ENCODE assay signal across 23 mouse cellular contexts in the genomic region with DNA sequence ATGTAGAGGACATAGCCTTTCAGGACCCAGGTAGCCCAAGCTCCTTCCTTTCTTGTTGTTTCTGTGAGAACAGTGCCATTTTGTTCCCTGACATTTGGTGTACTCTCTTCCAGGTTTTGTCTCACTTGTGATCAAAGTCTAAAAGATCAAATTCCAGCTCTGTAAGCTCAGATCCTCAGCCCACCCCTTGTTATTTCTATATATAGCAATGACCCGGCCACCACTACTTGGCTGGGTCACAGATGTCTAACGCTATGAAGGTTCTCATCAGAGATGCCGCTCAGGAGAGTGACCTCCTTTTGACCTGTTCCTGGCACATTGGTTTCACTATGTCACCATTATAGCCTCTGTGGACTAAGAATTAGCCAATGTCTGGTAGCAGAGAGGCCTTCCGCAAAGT.
DNase-seq lines count a peak whose midpoint lies in the region; ATAC-seq lines count a peak whose summit lies in the region.
"Had no signal": no experiment of that assay in that cellular context is flagged by ENCODE, and none has a peak within 500 bp of the region (broad histone marks: within the 10 kb centered on the region; RNA-seq: fewer than 3 reads in every experiment).

No protein-coding gene starts in this region.

- ATAC-seq in embryonic facial prominence, embryonic 14.5 days (ENCODE audit: low read depth), result peak; percentile 47; the same call in 1 of the 2 replicates
- ATAC-seq: forebrain, embryonic 14.5 days; intestine, embryonic 16.5 days; lung, postnatal 0 days had no signal

- H3K4me2 ChIP-seq in embryonic facial prominence, embryonic 14.5 days (ENCODE audit: low read depth, low read length), result no peak overlapping the region
- H3K4me2 ChIP-seq: hindbrain, embryonic 13.5 days; midbrain, embryonic 12.5 days; neural tube, embryonic 12.5 days; stomach, embryonic 15.5 days had no signal

- no peaks in the 10 kb centered on the region for H3K36me3 ChIP-seq in embryonic facial prominence, embryonic 10.5 days (replicated peaks)
- H3K36me3 ChIP-seq in embryonic facial prominence, embryonic 14.5 days (ENCODE audit: control insufficient read depth, insufficient read depth, low read length), result no peaks in the 10 kb centered on the region
- H3K36me3 ChIP-seq: hindbrain, embryonic 13.5 days; midbrain, embryonic 12.5 days; neural tube, embryonic 12.5 days; stomach, embryonic 15.5 days had no signal

- H3K9me3 ChIP-seq in embryonic facial prominence, embryonic 10.5 days, result no peaks in the 10 kb centered on the region
- no peaks in the 10 kb centered on the region for H3K9me3 ChIP-seq in embryonic facial prominence, embryonic 14.5 days (ENCODE audit: control insufficient read depth, low read length)
- H3K9me3 ChIP-seq: hindbrain, embryonic 13.5 days; midbrain, embryonic 12.5 days; neural tube, embryonic 12.5 days; stomach, embryonic 15.5 days had no signal

- no peak overlapping the region for H3K27ac ChIP-seq in embryonic facial prominence, embryonic 10.5 days (replicated peaks)
- H3K27ac ChIP-seq in embryonic facial prominence, embryonic 14.5 days (replicated peaks; ENCODE audit: low read depth, low read length), result no peak overlapping the region
- H3K27ac ChIP-seq: hindbrain, embryonic 13.5 days; midbrain, embryonic 12.5 days; neural tube, embryonic 12.5 days; stomach, embryonic 15.5 days had no signal

- no peak overlapping the region for H3K4me3 ChIP-seq in embryonic facial prominence, embryonic 10.5 days
- H3K4me3 ChIP-seq in embryonic facial prominence, embryonic 14.5 days (ENCODE audit: low read depth, low read length), result no peak overlapping the region
- H3K4me3 ChIP-seq: hindbrain, embryonic 13.5 days; megakaryocyte, embryonic 14.5 days; midbrain, embryonic 12.5 days; myocyte; neural tube, embryonic 12.5 days; stomach, embryonic 15.5 days had no signal

- H3K4me1 ChIP-seq in embryonic facial prominence, embryonic 10.5 days, result 0 out of 2 replicates have a peak, but pooled peaks cover 9% of the 10 kb centered on the region
- peaks cover 6% of the 10 kb centered on the region for H3K4me1 ChIP-seq in embryonic facial prominence, embryonic 14.5 days (ENCODE audit: control insufficient read depth, insufficient read depth, low read length)
- H3K4me1 ChIP-seq: hindbrain, embryonic 13.5 days; megakaryocyte, embryonic 14.5 days; midbrain, embryonic 12.5 days; neural tube, embryonic 12.5 days; stomach, embryonic 15.5 days had no signal

- H3K27me3 ChIP-seq in embryonic facial prominence, embryonic 10.5 days (replicated peaks; ENCODE audit: low read depth, poor library complexity, severe bottlenecking), result no peaks in the 10 kb centered on the region
- H3K27me3 ChIP-seq in embryonic facial prominence, embryonic 14.5 days (replicated peaks; ENCODE audit: control insufficient read depth, insufficient read depth, low read length), result no peaks in the 10 kb centered on the region
- H3K27me3 ChIP-seq: hindbrain, embryonic 13.5 days; midbrain, embryonic 12.5 days; neural tube, embryonic 12.5 days; stomach, embryonic 15.5 days had no signal

- no peak overlapping the region for H3K9ac ChIP-seq in embryonic facial prominence, embryonic 14.5 days (ENCODE audit: low read depth, low read length)
- H3K9ac ChIP-seq: hindbrain, embryonic 13.5 days; midbrain, embryonic 12.5 days; neural tube, embryonic 12.5 days; stomach, embryonic 15.5 days had no signal

- peak; percentile 29 for DNase-seq in gastrocnemius, adult 18-20 months (ENCODE audit: low spot score)
- no peak for DNase-seq in gastrocnemius, adult 8-10 months (ENCODE audit: low spot score in 2 of 2)
- peak; percentile 30 for DNase-seq in kidney, adult 9 months
- DNase-seq in kidney, postnatal 14 days, result no peak
- peak; percentile 13 for DNase-seq in embryonic facial prominence, embryonic 10.5 days (ENCODE audit: low spot score)
- no peak for DNase-seq in embryonic facial prominence, embryonic 14.5 days (ENCODE audit: low spot score)
- DNase-seq: B cell, adult 2 months; cerebellum, adult 18-20 months; cerebellum, postnatal 10 days; heart, postnatal 4 days; kidney, postnatal 10 days; liver; lung, adult 18-20 months; lung, postnatal 4 days had no signal

- WGBS in embryonic facial prominence, embryonic 10.5 days, result 47% methylated on average over 4 of the region's 4 CpGs
- 34% methylated on average over 4 of the region's 4 CpGs for WGBS in embryonic facial prominence, embryonic 14.5 days

Comparison
In these comparisons a context has a peak if more than half of its experiments do, and no peak if none do; other contexts are left out.
1. DNase-seq: peak in gastrocnemius, adult 18-20 months (single experiment), kidney, adult 9 months (single experiment) and embryonic facial prominence, embryonic 10.5 days (single experiment); none in gastrocnemius, adult 8-10 months (0 of 2), kidney, postnatal 14 days (single experiment) and embryonic facial prominence, embryonic 14.5 days (single experiment).